Mouse (Mus musculus) liver, adult 2 months (tissue): ENCODE data around the gene Ift122.

Experiments used
- CTCF ChIP-seq: fragments of 200-500 bp; IDR thresholded peaks from 2 replicates; pipeline ENCODE4 v1.5.1; 2011; ENCODE audit warnings: low read depth, low read length, control low read depth
- POLR2A ChIP-seq: fragments of 200-500 bp; IDR thresholded peaks from 2 replicates; pipeline ENCODE4 v1.6.1; 2011; ENCODE audit warnings: low read length, control low read depth; ENCODE audit not compliant: insufficient read depth; ENCODE audit errors: extremely low read depth

- TF ChIP-seq CTCF, result no peak
- TF ChIP-seq POLR2A, result no peak
These were observed 26.5 kb downstream of the Ift122 start for GRCm38 (mm10) chr6:115879736-115880135.
